Mouse (Mus musculus) retina, adult 2 months (tissue): ENCODE results near the gene Tgm2.

Source experiments
- DNase-seq: peaks from one replicate; pipeline ENCODE4 v3.0.0-alpha.2; 2012; ENCODE audit warnings: low read depth, low spot score

The Tgm2 gene

DNA sequence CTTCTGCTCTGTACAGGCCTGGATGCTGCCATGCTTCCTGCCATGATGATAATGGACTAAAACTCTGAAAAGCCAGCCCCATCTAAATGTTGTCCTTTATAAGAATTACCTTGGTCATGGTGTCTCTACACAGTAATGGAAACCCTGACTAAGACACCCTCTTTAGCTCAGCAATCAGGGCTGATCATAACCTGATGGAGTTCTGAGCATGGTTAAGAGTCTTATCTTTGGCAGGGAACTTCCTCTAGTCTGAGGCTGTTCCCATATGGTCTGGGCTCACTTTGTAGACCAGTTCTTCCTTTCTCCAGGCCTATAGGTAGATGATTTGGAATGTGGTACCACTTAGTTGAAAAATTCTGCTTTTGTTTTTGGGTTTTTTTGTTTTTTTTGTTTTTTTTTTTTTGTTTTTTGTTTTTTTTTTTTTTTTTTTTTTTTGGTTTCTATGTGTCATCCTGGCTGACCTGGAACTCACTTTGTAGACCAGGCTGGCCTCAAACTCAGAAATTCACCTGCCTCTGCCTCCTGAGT, 77.7 kb downstream of the Tgm2 start:
- DNase-seq = no peak

DNA sequence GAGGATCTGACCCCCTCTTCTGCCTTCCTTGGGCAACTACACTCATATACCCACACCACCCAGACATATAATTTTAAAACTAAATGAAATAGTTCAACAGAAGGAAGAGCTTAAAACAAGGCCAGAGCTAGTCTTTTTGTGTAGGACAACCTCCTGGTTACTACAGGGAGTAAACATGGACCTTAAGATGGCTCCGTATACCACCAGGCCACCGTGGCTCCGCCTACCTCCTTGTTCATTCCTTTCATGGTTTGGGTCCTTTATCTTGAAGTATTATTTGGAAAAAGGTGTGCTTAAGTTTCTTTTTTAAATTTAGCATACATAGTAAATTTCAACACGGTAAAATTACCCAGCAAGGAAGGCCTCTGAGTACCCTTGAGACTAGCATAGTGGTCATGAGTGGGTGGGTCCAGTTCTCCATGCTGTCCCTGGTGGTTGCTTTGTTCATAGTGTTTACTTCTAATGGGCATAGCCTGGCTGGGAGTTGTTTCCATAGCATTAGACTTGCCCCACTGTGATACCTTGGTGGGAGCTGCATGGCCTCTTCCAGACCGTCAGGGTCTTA, 78.9 kb downstream of the Tgm2 start:
- DNase-seq = no peak

DNA sequence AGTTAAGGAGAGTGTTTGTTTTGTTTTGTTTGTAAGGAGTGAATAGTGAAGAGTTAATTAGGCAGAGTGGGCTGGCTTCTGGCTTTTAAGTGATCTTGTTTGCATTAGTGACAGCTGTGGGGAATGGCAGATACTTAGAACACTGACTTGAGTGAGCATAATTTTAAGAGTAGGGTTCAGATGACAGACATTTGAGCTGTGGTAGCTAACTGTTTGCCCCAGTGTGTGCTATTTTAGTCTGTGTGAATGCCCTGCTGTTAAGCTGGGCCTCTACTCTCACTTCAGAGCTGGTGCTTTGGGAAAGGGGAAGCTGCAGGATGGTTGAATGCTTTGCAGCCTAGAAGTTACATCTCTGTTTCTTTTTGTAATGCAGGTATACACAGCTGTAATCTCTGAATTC, 79.8 kb downstream of the Tgm2 start:
- no peak for DNase-seq
